Mouse (Mus musculus) limb, embryonic 15.5 days (tissue): Measurements from ENCODE around the gene Scfd2. TPM values are rescaled to one million over a fixed set of nuclear protein-coding genes. Genes with fewer than 3 reads are reported as not detected.
A peak's percentile ranks its signal among the peaks of the same experiment; 100 is the strongest.

Experiments
- ATAC-seq: fragments of 200-750 bp; cut with Nextera tagmentation; 2 replicates; pipeline ENCODE4 v1.8.0; 2017; ENCODE audit warnings: low read depth, moderate TSS enrichment; ENCODE audit not compliant: insufficient number of reproducible peaks, low FRiP score, low TSS enrichment
- H3K27ac ChIP-seq: fragments of 300-500 bp; sonication (generic); 2 replicates; pipeline ENCODE4 v1.5.1; 2015; ENCODE audit warnings: moderate library complexity, mild to moderate bottlenecking, inconsistent platforms
- H3K27me3 ChIP-seq: fragments of 300-500 bp; sonication (generic); 2 replicates; pipeline ENCODE4 v1.6.1; 2015; ENCODE audit warnings: inconsistent platforms
- H3K36me3 ChIP-seq: fragments of 300-500 bp; sonication (generic); 2 replicates; pipeline ENCODE4 v1.6.1; 2015; ENCODE audit warnings: inconsistent platforms
- H3K4me1 ChIP-seq: fragments of 300-500 bp; sonication (generic); 2 replicates; pipeline ENCODE4 v1.6.1; 2015; ENCODE audit warnings: inconsistent platforms
- H3K4me2 ChIP-seq: fragments of 300-500 bp; sonication (generic); 2 replicates; pipeline ENCODE4 v1.6.1; 2015; ENCODE audit warnings: mild to moderate bottlenecking, inconsistent platforms
- H3K4me3 ChIP-seq: fragments of 300-500 bp; sonication (generic); 2 replicates; pipeline ENCODE4 v1.5.1; 2015; ENCODE audit warnings: mild to moderate bottlenecking, inconsistent platforms
- H3K9ac ChIP-seq: fragments of 300-500 bp; sonication (generic); 2 replicates; pipeline ENCODE4 v1.6.1; 2015; ENCODE audit warnings: inconsistent platforms
- H3K9me3 ChIP-seq: fragments of 300-500 bp; sonication (generic); 2 replicates; pipeline ENCODE4 v1.6.1; 2016; ENCODE audit warnings: inconsistent platforms
- WGBS: fragments of 180-500 bp; shearing (Covaris S2); methylation state at CpG from one replicate; pipeline ENCODE4 v1.1.7; 2015; 5-methylcytosine and 5-hydroxymethylcytosine counted together
- polyA plus RNA-seq: library from polyadenylated mRNA; unstranded; fragments of >200 nt; fragmentation: Nextera tagmentation; extraction: Ambion mirVana; gene quantifications from 2 replicates; pipeline ENCODE4 v1.2.1, GENCODE M21; 2015

The Scfd2 gene
- polyA plus RNA-seq, 1 experiment from 2014 or later, result 21.2 TPM

- 32% methylated on average over 6 of the region's 6 CpGs for WGBS
- Histone ChIP-seq H3K4me3 (no peak overlapping the region), H3K27ac (peak overlapping the region; percentile 74), H3K36me3 (no peaks in the 10 kb centered on the region), H3K9me3 (no peaks in the 10 kb centered on the region), H3K4me1 (peaks cover 32% of the 10 kb centered on the region), H3K27me3 (no peaks in the 10 kb centered on the region), H3K9ac (no peak overlapping the region), H3K4me2 (no peak overlapping the region)
- peak; percentile 61; the same call in 1 of the 2 replicates for ATAC-seq
Measured at GRCm38 (mm10) chr5:74261016-74261415, 270.5 kb downstream of the Scfd2 start.

- 30% methylated on average over 9 of the region's 9 CpGs for WGBS
- no peaks in the 10 kb centered on the region for H3K9me3 ChIP-seq
- peak overlapping the region; percentile 74 for H3K27ac ChIP-seq
- no peaks in the 10 kb centered on the region for H3K36me3 ChIP-seq
- peaks cover 26% of the 10 kb centered on the region for H3K4me1 ChIP-seq
- no peak overlapping the region for H3K4me2 ChIP-seq
- no peaks in the 10 kb centered on the region for H3K27me3 ChIP-seq
- H3K4me3 ChIP-seq, result no peak overlapping the region
- ATAC-seq, result peak; percentile 68
- no peak overlapping the region for H3K9ac ChIP-seq
Measured at GRCm38 (mm10) chr5:74260378-74260809, 271.2 kb downstream of the Scfd2 start.

GRCm38 (mm10) chr5:74256705-74257104 lies 274.9 kb downstream of the Scfd2 start:
- Histone ChIP-seq H3K27me3 (no peaks in the 10 kb centered on the region), H3K36me3 (no peaks in the 10 kb centered on the region), H3K9me3 (no peaks in the 10 kb centered on the region), H3K4me3 (no peak overlapping the region), H3K9ac (no peak overlapping the region), H3K4me2 (no peak overlapping the region), H3K4me1 (peaks cover 28% of the 10 kb centered on the region), H3K27ac (no peak overlapping the region)
- 59% methylated on average over 4 of the region's 4 CpGs for WGBS
- ATAC-seq, result no peak

- peaks cover 22% of the 10 kb centered on the region for H3K4me1 ChIP-seq
- no peaks in the 10 kb centered on the region for H3K9me3 ChIP-seq
Measured at GRCm38 (mm10) chr5:74254996-74255395, 276.6 kb downstream of the Scfd2 start.

GRCm38 (mm10) chr5:74253724-74254328 lies 277.7 kb downstream of the Scfd2 start:
- no peak overlapping the region for H3K4me2 ChIP-seq
- peak overlapping the region; percentile 1; the same call in 1 of the 2 replicates for H3K27ac ChIP-seq
- no peaks in the 10 kb centered on the region for H3K36me3 ChIP-seq
- no peaks in the 10 kb centered on the region for H3K9me3 ChIP-seq
- H3K9ac ChIP-seq, result no peak overlapping the region
- no peak overlapping the region for H3K4me3 ChIP-seq
- H3K27me3 ChIP-seq, result no peaks in the 10 kb centered on the region
- peaks cover 27% of the 10 kb centered on the region for H3K4me1 ChIP-seq
- no peak for ATAC-seq
- 34% methylated on average over 7 of the region's 7 CpGs for WGBS

More at GRCm38 (mm10) chr5:74254996-74255395, 276.6 kb downstream of the Scfd2 start:
- Histone ChIP-seq H3K9ac (no peak overlapping the region), H3K4me2 (no peak overlapping the region), H3K36me3 (no peaks in the 10 kb centered on the region), H3K27me3 (no peaks in the 10 kb centered on the region), H3K27ac (no peak overlapping the region), H3K4me3 (no peak overlapping the region)
- ATAC-seq, result no peak
- WGBS, result 56% methylated on average over 1 of the region's 1 CpGs

- ATAC-seq, result no peak
- Histone ChIP-seq H3K9me3 (no peaks in the 10 kb centered on the region), H3K4me3 (no peak overlapping the region), H3K4me2 (no peak overlapping the region), H3K4me1 (peaks cover 27% of the 10 kb centered on the region), H3K27ac (0 out of 2 replicates have a peak overlapping the region, but pooled peaks have one; percentile 12), H3K9ac (no peak overlapping the region), H3K27me3 (no peaks in the 10 kb centered on the region), H3K36me3 (no peaks in the 10 kb centered on the region)
- WGBS, result 81% methylated on average over 6 of the region's 6 CpGs
Measured at GRCm38 (mm10) chr5:74252672-74253286, 278.8 kb downstream of the Scfd2 start.

- WGBS, result 68% methylated on average over 2 of the region's 2 CpGs
- H3K9ac ChIP-seq, result no peak overlapping the region
- H3K4me1 ChIP-seq, result peaks cover 33% of the 10 kb centered on the region
Measured at GRCm38 (mm10) chr5:74250947-74251346, 280.6 kb downstream of the Scfd2 start.

GRCm38 (mm10) chr5:74250308-74250707 lies 281.3 kb downstream of the Scfd2 start:
- H3K4me2 ChIP-seq, result no peak overlapping the region
- peaks cover 33% of the 10 kb centered on the region for H3K4me1 ChIP-seq
- H3K9ac ChIP-seq, result no peak overlapping the region
- no peaks in the 10 kb centered on the region for H3K36me3 ChIP-seq
- H3K27me3 ChIP-seq, result no peaks in the 10 kb centered on the region
- H3K4me3 ChIP-seq, result no peak overlapping the region
- H3K27ac ChIP-seq, result peak overlapping the region; percentile 44
- 32% methylated on average over 7 of the region's 7 CpGs for WGBS
- ATAC-seq, result no peak
- H3K9me3 ChIP-seq, result no peaks in the 10 kb centered on the region

More at GRCm38 (mm10) chr5:74250947-74251346, 280.6 kb downstream of the Scfd2 start:
- Histone ChIP-seq H3K4me2 (no peak overlapping the region), H3K4me3 (no peak overlapping the region), H3K9me3 (no peaks in the 10 kb centered on the region), H3K36me3 (no peaks in the 10 kb centered on the region), H3K27ac (0 out of 2 replicates have a peak overlapping the region, but pooled peaks have one; percentile 44), H3K27me3 (no peaks in the 10 kb centered on the region)
- no peak for ATAC-seq

GRCm38 (mm10) chr5:74249794-74250193 lies 281.8 kb downstream of the Scfd2 start:
- Histone ChIP-seq H3K4me3 (no peak overlapping the region), H3K9me3 (no peaks in the 10 kb centered on the region)
- WGBS, result 43% methylated on average over 3 of the region's 3 CpGs

GRCm38 (mm10) chr5:74246971-74247370 lies 284.6 kb downstream of the Scfd2 start:
- Histone ChIP-seq H3K4me1 (peaks cover 37% of the 10 kb centered on the region), H3K9ac (no peak overlapping the region), H3K36me3 (no peaks in the 10 kb centered on the region), H3K9me3 (no peaks in the 10 kb centered on the region), H3K4me3 (no peak overlapping the region), H3K4me2 (no peak overlapping the region), H3K27me3 (no peaks in the 10 kb centered on the region), H3K27ac (no peak overlapping the region)
- 75% methylated on average over 3 of the region's 3 CpGs for WGBS
- no peak for ATAC-seq

More at GRCm38 (mm10) chr5:74249794-74250193, 281.8 kb downstream of the Scfd2 start:
- Histone ChIP-seq H3K4me2 (no peak overlapping the region), H3K27me3 (no peaks in the 10 kb centered on the region), H3K36me3 (no peaks in the 10 kb centered on the region), H3K27ac (peak overlapping the region; percentile 44), H3K4me1 (peaks cover 35% of the 10 kb centered on the region), H3K9ac (no peak overlapping the region)
- no peak; the same call in 1 of the 2 replicates for ATAC-seq

- ATAC-seq, result no peak
- Histone ChIP-seq H3K9ac (no peak overlapping the region), H3K27ac (no peak overlapping the region), H3K36me3 (no peaks in the 10 kb centered on the region), H3K4me3 (no peak overlapping the region), H3K27me3 (no peaks in the 10 kb centered on the region), H3K4me2 (no peak overlapping the region), H3K9me3 (no peaks in the 10 kb centered on the region), H3K4me1 (peaks cover 37% of the 10 kb centered on the region)
- WGBS, result 55% methylated on average over 4 of the region's 4 CpGs
Measured at GRCm38 (mm10) chr5:74246453-74246852, 285.1 kb downstream of the Scfd2 start.

GRCm38 (mm10) chr5:74245641-74246145 lies 285.9 kb downstream of the Scfd2 start:
- no peaks in the 10 kb centered on the region for H3K27me3 ChIP-seq
- no peak overlapping the region for H3K4me2 ChIP-seq
- no peak overlapping the region for H3K27ac ChIP-seq
- no peak overlapping the region for H3K4me3 ChIP-seq
- H3K9me3 ChIP-seq, result no peaks in the 10 kb centered on the region
- ATAC-seq, result no peak
- WGBS, result 87% methylated on average over 8 of the region's 8 CpGs
- no peaks in the 10 kb centered on the region for H3K36me3 ChIP-seq
- no peak overlapping the region for H3K9ac ChIP-seq
- peaks cover 32% of the 10 kb centered on the region for H3K4me1 ChIP-seq
